ENCODE assay signal across 11 mouse cellular contexts in the genomic region with DNA sequence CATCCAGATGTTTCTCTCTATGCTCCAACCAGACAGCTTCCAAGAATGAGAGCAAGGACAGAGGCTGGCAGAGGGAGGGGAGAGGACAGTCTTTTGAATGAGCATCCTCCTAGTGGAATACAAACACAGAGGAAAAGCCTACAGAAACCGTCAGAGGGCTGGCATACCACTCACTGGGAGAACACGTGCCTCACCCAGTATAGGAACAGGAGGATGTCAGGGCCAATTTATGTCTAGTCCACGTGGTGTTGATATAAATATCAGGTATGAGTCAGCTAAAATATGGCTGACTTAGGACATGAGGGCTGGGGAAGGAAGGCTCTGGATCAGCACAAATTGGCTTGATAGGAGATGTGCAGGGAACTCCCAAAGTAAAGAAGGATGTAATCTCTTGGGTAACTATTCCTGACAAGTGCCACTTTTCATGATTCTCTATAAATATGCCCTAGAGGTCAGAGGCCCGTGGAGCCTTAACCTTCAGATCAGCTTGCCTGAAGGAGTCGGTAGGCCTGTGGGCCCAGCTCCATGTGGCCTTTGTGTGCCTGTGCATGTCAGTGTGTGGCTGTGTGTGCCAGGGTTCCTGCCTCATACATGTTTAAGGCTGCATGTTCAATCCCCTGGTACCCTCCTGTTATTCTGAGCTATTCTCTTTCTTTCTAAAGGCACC.
DNase-seq lines count a peak whose midpoint lies in the region; ATAC-seq and TF ChIP-seq lines count a peak whose summit lies in the region.
"Had no signal": no experiment of that assay in that cellular context is flagged by ENCODE, and none has a peak within 500 bp of the region (broad histone marks: within the 10 kb centered on the region; RNA-seq: fewer than 3 reads in every experiment).

No protein-coding gene starts in this region.

- H3K27ac ChIP-seq in layer of hippocampus, adult 2 months, result peak overlapping the region; percentile 87
- H3K27ac ChIP-seq: heart, embryonic 13.5 days; liver, embryonic 12.5 days had no signal

- DNase-seq in layer of hippocampus, adult 2 months (ENCODE audit: low spot score in 2 of 2), result no peak
- no peak for DNase-seq in layer of hippocampus, adult 11-12 months (ENCODE audit: low spot score)
- DNase-seq in right cerebral cortex, postnatal 25 days, result peak; percentile 37
- no peak for DNase-seq in right cerebral cortex, postnatal 4 days
- DNase-seq in embryo, embryonic 11 days, result no peak
- DNase-seq in thymus, postnatal 36 days, result no peak
- DNase-seq: cerebellum, adult 9-10 months; thymus, postnatal 25 days had no signal

- TF ChIP-seq CTCF in layer of hippocampus, adult 2 months (conservative IDR thresholded peaks at IDR 0.05), result no peak

- ATAC-seq in megakaryocyte-erythroid progenitor cell, adult 5-6 weeks (replicated peaks; ENCODE audit: low FRiP score, low TSS enrichment, poor library complexity, severe bottlenecking), result peak; percentile 41; the same call in 1 of the 2 replicates
- ATAC-seq: liver, embryonic 12.5 days had no signal

- H3K4me3 ChIP-seq in layer of hippocampus, adult 2 months, result no peak overlapping the region
- H3K4me3 ChIP-seq: heart, embryonic 13.5 days; liver, embryonic 12.5 days had no signal
